Mouse (Mus musculus) layer of hippocampus, postnatal 25 days (tissue): ENCODE measurements around the gene 2200002D01Rik. TPM values are rescaled to one million over a fixed set of nuclear protein-coding genes. Genes with fewer than 3 reads are reported as not detected.
"Not testable (repeated sequence)": the region's sequence is repeated elsewhere in the genome, so short reads cannot be mapped to it uniquely, and the experiment has no call there.

Experiments used
- DNase-seq, 2 experiments: peaks; one replicate each; pipeline ENCODE4 v3.0.0; 2022; ENCODE audit warnings: mixed read lengths in 2 of 2, low spot score in 1 of 2; ENCODE audit errors: extremely low spot score in 1 of 2
- total RNA-seq, 2 experiments: library from RNA; stranded (reverse); gene quantifications; 2 replicates each; pipeline ENCODE4 v1.2.3; 2021

The 2200002D01Rik gene
- total RNA-seq, 2 experiments from 2014 or later = 0.37 TPM; not detected in 1

- DNase-seq = not testable (repeated sequence)
These were observed 37.3 kb downstream of the 2200002D01Rik start for GRCm38 (mm10) chr7:29211013-29211412.

GRCm38 (mm10) chr7:29202577-29202976 is 45.7 kb downstream of the 2200002D01Rik start:
- no peak for DNase-seq

Other genes starting within 250 kb of the 2200002D01Rik start
- gene Ryr1, start 123.3 kb downstream of the 2200002D01Rik start, total RNA-seq = 10 to 100 TPM; 12.0 to 15.1 TPM
- gene Rasgrp4, start 113.6 kb downstream of the 2200002D01Rik start, total RNA-seq = under 1 TPM; 0.66 to 0.80 TPM
- gene Fam98c, start 92.2 kb downstream of the 2200002D01Rik start, total RNA-seq = 10 to 100 TPM; 28.9 to 30.8 TPM
- 1 to 10 TPM in 1 of 2 experiments, under 1 TPM in 1; 0.86 to 1.2 TPM for gene Ggn, start 78.3 kb downstream of the 2200002D01Rik start, total RNA-seq
- 10 to 100 TPM; 38.8 to 55.5 TPM for gene Spred3, start 78.1 kb downstream of the 2200002D01Rik start, total RNA-seq
- gene Psmd8, start 67.8 kb downstream of the 2200002D01Rik start, total RNA-seq = 100 to 1,000 TPM; 136 to 143 TPM
- gene Catsperg1, start 34.4 kb downstream of the 2200002D01Rik start, total RNA-seq = 1 to 10 TPM; 1.2 to 1.9 TPM
- gene Kcnk6, start 16.0 kb downstream of the 2200002D01Rik start, total RNA-seq = 1 to 10 TPM; 2.0 to 2.3 TPM
- gene Yif1b, start 10.1 kb downstream of the 2200002D01Rik start, total RNA-seq = 10 to 100 TPM; 43.7 to 50.2 TPM
- 10 to 100 TPM; 17.6 to 19.2 TPM for gene Spint2, start 33.4 kb upstream of the 2200002D01Rik start, total RNA-seq
- gene Ppp1r14a, start 40.8 kb upstream of the 2200002D01Rik start, total RNA-seq = 10 to 100 TPM; 28.5 to 30.7 TPM
- 100 to 1,000 TPM; 100 to 111 TPM for gene Dpf1, start 55.5 kb upstream of the 2200002D01Rik start, total RNA-seq